Mouse (Mus musculus) C2C12 (cell line): ENCODE measurements around the gene Tacc2.

Experiments used
- CEBPB ChIP-seq: IDR thresholded peaks from one replicate; pipeline ENCODE4 v1.6.1; 2011; ENCODE audit warnings: low read depth, mild to moderate bottlenecking, control low read depth, moderate library complexity
- CTCF ChIP-seq: IDR thresholded peaks from one replicate; pipeline ENCODE4 v1.5.1; 2011; ENCODE audit not compliant: control insufficient read depth, insufficient read depth, insufficient read length

GRCm38 (mm10) chr7:130574211-130574991, 2.8 kb upstream of the Tacc2 start:
- no peak for TF ChIP-seq CTCF
- no peak for TF ChIP-seq CEBPB
